Mouse (Mus musculus) hematopoietic stem cell, adult 5-6 weeks (primary cell): ENCODE data around the gene Rsg1. TPM values are rescaled to one million over a fixed set of nuclear protein-coding genes. Genes with fewer than 3 reads are reported as not detected.
A peak's percentile ranks its signal among the peaks of the same experiment; 100 is the strongest.

ENCODE experiments used
- ATAC-seq, 2 experiments: fragments of 125-278 bp in 1 of 2; replicated peaks in 1 of 2; 2 replicates each; pipeline ENCODE4 v1.8.0; 2016 to 2017; ENCODE audit warnings: inconsistent platforms in 2 of 2, mild to moderate bottlenecking in 2 of 2, moderate number of reproducible peaks in 2 of 2, low read depth in 1 of 2, moderate TSS enrichment in 1 of 2; ENCODE audit not compliant: low FRiP score in 2 of 2, poor library complexity in 2 of 2, severe bottlenecking in 2 of 2, insufficient read depth in 1 of 2, low TSS enrichment in 1 of 2
- total RNA-seq: library from RNA; stranded (forward); fragments of 172-1452, 232-1000 nt; gene quantifications from 2 replicates; pipeline ENCODE4 v1.2.3, GENCODE M21; 2017

The Rsg1 gene
- total RNA-seq, result 0.81 and 3.5 TPM in 2 replicates

GRCm38 (mm10) chr4:141213770-141214336, at the start of gene Rsg1:
TSS of gene Rsg1 (plus strand) at chr4:141213956.
- peak; percentile 67 to 88 for ATAC-seq

DNA sequence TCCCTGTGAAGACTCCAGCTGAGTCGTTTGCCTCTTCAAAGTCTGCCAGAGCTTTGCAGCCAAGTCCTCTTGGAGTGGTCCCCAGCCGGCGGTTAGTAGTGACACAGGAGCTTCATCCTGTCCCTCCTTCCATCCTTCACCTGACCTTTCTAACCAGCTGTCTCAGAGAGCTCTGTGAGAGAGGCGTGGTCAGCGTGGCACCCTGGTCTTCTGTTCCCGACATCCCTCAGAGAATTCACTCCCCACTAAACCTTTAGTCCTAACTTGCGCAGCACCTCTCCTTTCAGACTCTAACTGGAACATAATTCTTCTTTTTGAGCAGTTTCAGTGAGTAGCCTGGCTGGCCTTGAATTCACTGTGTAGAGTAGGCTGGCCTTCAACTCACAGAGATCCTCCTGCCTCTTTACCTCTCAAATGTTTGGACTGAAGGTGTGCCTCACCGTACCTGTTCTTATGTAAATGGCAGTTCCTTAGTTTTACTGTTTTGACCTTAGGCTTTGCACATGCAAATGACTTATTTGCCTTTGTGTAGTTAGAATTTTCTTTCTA, 47.9 kb upstream of the Rsg1 start:
- no peak for ATAC-seq

- ATAC-seq, result no peak
These were observed 46.6 kb upstream of the Rsg1 start for GRCm38 (mm10) chr4:141167156-141167555.

GRCm38 (mm10) chr4:141172121-141172520, 41.6 kb upstream of the Rsg1 start:
- ATAC-seq, result no peak

- ATAC-seq, result no peak
These were observed 38.0 kb upstream of the Rsg1 start for GRCm38 (mm10) chr4:141175783-141176182.

- ATAC-seq, result no peak
These were observed 37.4 kb upstream of the Rsg1 start for GRCm38 (mm10) chr4:141176328-141176838.

DNA sequence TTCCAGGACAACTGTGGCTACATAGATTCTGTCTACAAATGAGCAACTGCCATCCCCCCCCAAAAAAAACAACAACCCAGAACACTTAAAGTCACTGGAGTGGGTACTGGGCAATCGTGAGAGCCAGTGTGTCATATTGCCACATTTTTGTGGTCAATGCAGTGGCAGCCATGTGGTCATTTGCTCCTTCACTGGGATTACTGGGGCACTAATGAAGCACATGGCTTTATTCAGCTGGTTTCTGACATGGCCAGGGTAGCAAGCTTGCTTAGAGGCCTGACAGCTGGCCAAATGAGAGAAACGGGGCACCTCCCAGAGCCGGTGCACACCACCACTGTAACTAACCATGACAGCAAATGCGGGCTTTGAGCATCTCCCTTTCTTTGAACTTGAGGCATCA, 35.3 kb upstream of the Rsg1 start:
- no peak for ATAC-seq

DNA sequence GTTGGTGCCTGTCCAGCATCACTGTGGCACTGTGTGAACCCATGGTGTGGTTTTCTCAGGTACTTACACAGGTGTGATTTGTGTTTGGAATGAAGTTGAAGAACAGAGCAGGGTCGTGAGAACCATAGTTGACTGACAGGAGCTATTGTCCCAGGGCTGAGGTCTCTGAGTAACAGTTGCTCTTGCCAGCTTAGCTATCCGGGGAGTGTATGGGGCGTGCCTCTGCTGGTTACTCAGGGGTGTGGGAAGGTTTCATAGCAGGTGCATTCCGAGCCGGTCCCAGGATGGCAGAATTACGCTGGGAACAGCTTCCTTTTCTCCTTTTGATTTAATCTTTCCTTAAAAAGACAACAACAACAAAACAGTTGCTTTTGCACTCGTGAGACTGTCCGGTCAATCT, 32.9 kb upstream of the Rsg1 start:
- ATAC-seq, result no peak

GRCm38 (mm10) chr4:141181981-141182380, 31.8 kb upstream of the Rsg1 start:
- ATAC-seq, result peak; percentile 59 to 63; a peak in 3 of 4 replicates

- no peak for ATAC-seq
These were observed 29.8 kb upstream of the Rsg1 start for GRCm38 (mm10) chr4:141183932-141184331.

DNA sequence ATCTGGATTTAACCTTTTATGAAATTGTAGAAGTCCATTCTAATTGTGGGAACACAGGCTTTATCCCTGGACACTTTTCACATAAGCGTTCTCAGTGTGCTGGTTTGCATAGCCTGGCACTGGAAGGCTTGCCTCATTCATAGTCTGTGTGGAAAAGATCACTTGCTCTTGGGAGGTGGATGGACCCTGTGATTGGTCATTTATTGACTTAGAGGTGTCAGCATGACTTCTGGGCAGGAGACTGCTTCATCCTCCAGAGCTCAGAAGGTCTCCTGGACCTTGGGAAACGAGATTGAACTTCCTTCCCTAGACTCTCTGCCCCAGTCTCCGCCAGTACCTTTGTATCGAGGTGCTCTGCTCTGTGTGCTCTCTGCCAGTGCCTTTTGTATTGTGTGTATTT, 29.3 kb upstream of the Rsg1 start:
- no peak for ATAC-seq

- no peak for ATAC-seq
These were observed 26.6 kb upstream of the Rsg1 start for GRCm38 (mm10) chr4:141186923-141187836.

DNA sequence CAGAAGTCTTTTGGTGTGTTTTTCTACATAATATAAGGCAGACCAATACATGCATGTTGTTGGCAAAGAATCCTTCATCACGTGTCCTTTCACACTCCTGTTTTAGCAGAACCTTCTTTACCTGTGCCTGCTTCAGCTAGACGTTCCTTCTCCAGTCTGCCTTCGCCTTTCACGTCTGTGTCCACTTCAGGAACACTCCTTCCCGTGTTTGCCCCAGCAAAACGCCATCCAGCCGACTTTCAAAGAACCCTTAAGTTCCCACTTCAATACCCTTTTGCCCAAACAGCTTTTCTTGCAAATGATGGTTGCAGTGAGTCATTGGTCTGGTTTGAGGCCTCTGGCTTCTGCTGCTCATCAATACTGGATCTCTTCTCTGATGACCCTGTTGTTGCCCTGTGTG, 22.5 kb upstream of the Rsg1 start:
- no peak for ATAC-seq

DNA sequence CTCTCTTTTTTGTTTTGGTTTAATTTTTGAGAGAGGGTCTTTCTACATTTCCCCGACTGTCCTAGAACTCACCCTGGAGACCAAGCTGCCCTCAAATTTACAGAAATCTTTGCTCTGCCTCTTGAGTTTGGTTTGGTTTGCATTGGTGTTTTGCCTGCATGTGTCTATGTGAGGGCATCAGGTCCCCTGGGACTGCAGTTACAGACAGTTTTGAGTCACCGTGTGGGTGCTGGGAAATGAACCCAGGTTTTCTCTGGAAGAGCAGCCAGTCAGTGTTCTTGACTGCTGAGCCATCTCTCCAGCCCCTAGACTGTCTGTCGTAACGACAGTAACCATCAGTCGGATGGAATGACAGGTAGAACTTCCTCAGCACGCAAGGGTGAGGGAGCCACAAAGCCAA, 19.2 kb upstream of the Rsg1 start:
- no peak for ATAC-seq

GRCm38 (mm10) chr4:141196981-141197685, 16.6 kb upstream of the Rsg1 start:
- no peak for ATAC-seq

- no peak for ATAC-seq
These were observed 16.1 kb upstream of the Rsg1 start for GRCm38 (mm10) chr4:141197686-141198035.

DNA sequence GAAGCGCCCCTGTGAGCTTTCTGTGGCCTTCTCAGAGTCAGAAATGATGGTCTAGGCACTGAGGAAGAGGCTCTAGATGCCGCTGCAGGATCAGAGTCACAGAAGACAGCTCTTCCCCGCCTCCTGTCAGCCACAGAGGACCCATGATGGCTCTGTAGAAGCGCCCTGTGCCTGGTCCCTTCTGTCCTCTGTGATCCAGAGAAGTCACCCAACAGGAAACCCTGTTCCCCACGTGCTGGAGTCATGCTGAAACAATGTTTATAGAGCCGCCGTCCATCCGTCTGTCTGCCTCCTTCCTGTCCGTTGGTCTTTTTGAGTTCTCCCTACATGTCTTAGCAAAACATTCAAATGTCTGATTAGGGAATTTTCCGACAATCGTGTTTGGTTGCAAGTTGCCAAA, 12.8 kb upstream of the Rsg1 start:
- ATAC-seq, result no peak

DNA sequence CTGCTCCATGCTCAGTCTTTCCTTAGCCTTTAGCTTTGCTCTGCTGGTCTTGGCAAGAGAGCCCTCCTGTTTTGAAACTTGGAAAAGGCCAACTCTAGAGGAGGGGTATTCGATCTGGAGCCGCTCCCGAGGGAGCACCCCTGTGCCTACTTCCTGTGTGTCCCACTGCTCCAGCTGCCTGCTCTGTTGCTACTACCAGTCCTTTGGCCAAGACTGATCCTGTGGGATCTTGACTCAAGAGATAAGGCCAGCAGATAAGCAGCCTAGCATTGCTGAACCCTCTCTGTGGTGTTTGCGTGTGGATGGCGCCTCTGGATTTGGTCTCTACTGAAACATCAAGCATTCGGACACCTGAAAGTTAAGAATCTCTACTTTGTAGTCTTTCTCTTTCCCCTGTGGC, 11.6 kb upstream of the Rsg1 start:
- no peak for ATAC-seq
